Mouse (Mus musculus) stomach, postnatal 0 days (tissue): ENCODE data around the gene Minos1. TPM values are rescaled to one million over a fixed set of nuclear protein-coding genes. Genes with fewer than 3 reads are reported as not detected.

ENCODE experiments used
- ATAC-seq: fragments of 200-750 bp; cut with Nextera tagmentation; 2 replicates; pipeline ENCODE4 v1.8.0; 2017; ENCODE audit not compliant: low FRiP score, low TSS enrichment
- DNase-seq: peaks from one replicate; pipeline ENCODE4 v3.0.0-alpha.2; 2016; ENCODE audit warnings: low spot score
- H3K27ac ChIP-seq: fragments of 300-500 bp; sonication (generic); replicated peaks from 2 replicates; pipeline ENCODE4 v1.5.1; 2014; ENCODE audit warnings: mild to moderate bottlenecking, control low read depth
- H3K27me3 ChIP-seq: fragments of 300-500 bp; sonication (generic); 2 replicates; pipeline ENCODE4 v1.6.1; 2014; ENCODE audit warnings: low read length; ENCODE audit not compliant: control insufficient read depth, insufficient read depth
- H3K36me3 ChIP-seq: fragments of 300-500 bp; sonication (generic); 2 replicates; pipeline ENCODE4 v1.6.1; 2014; ENCODE audit warnings: low read length, mixed read lengths; ENCODE audit not compliant: control insufficient read depth, insufficient read depth
- H3K4me1 ChIP-seq: fragments of 300-500 bp; sonication (generic); replicated peaks from 2 replicates; pipeline ENCODE4 v1.6.1; 2014; ENCODE audit warnings: antibody characterized with exemption; ENCODE audit not compliant: control insufficient read depth, insufficient read depth
- H3K4me2 ChIP-seq: fragments of 300-500 bp; sonication (generic); replicated peaks from 2 replicates; pipeline ENCODE4 v1.6.1; 2014; ENCODE audit warnings: low read depth, mild to moderate bottlenecking, control low read depth, moderate library complexity
- H3K4me3 ChIP-seq: fragments of 300-500 bp; sonication (generic); 2 replicates; pipeline ENCODE4 v1.5.1; 2014; ENCODE audit warnings: low read depth, low read length, control low read depth
- H3K9ac ChIP-seq: fragments of 300-500 bp; sonication (generic); 2 replicates; pipeline ENCODE4 v1.6.1; 2014; ENCODE audit warnings: mild to moderate bottlenecking, low read length, control low read depth, mixed read lengths
- H3K9me3 ChIP-seq: fragments of 300-500 bp; sonication (generic); 2 replicates; pipeline ENCODE4 v1.6.1; 2016; ENCODE audit warnings: low read length; ENCODE audit not compliant: control insufficient read depth
- CTCF ChIP-seq: IDR thresholded peaks from 2 replicates; pipeline ENCODE4 v1.5.1; 2016; ENCODE audit warnings: antibody characterized with exemption, low read depth, mild to moderate bottlenecking, moderate library complexity
- EP300 ChIP-seq: optimal IDR thresholded peaks from 2 replicates; pipeline ENCODE3; 2016; ENCODE audit warnings: antibody characterized with exemption
- WGBS: fragments of 180-500 bp; shearing (Covaris S2); extraction: QIAGEN DNeasy Blood & Tissue Kit; methylation state at CpG from one replicate; pipeline ENCODE4 v1.1.7; 2014; 5-methylcytosine and 5-hydroxymethylcytosine counted together
- polyA plus RNA-seq: library from polyadenylated mRNA; unstranded; fragments of >200 nt; fragmentation: Nextera tagmentation; extraction: Ambion mirVana; gene quantifications from 2 replicates; pipeline ENCODE4 v1.2.1, GENCODE M21; 2015

Minos1 gene
- polyA plus RNA-seq, 1 experiment from 2014 or later = 588 TPM

DNA sequence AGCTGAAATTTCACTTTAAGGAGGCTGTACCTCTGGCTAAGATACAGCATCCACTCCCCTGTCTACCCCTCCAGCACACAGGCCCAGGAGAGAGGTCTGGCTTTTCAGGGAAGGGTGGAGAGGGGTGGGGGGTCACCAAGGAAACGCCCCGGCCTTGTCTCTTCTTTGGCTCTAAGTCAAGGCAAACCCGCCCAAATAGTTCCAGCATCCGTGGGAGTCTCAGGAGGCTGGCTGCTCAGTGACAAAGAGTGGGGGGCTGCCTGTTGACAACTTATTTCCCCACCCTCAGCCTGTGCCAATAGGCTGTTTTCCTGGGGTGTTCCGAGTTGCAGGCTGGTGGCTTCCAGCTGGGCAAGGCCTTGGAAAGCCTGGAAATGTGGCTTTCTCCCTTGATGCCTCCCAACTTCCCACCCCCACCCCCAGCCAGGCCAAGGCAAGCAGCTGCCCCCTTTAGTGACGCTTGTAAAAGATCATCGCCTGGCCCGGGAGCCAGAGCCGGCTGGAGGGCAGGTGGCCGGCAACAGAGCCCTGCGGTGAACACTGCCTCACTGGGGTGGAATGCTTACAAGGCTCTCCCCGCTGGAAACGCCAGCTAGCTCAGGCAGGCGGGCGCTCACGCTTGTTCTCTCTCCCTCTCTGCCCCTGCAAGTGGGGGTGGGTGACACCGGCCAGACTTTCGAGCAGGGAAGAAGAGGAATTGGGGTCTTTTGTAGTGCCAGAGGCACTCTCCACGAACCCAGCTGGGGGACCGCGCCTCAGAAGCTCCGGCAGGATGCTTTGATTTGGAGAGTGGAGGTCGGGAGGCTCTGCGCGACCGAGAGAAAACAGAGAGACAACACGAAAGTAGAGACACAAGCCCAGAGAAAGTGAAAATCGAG is 39.2 kb downstream of the Minos1 start:
- Histone ChIP-seq H3K27ac (peak overlapping the region; percentile 77; the same call in 1 of the 2 replicates), H3K9ac (peak overlapping the region; percentile 85), H3K36me3 (no peaks in the 10 kb centered on the region), H3K9me3 (0 out of 2 replicates have a peak, but pooled peaks cover 3% of the 10 kb centered on the region), H3K27me3 (no peaks in the 10 kb centered on the region), H3K4me1 (peaks cover 10% of the 10 kb centered on the region), H3K4me3 (peak overlapping the region; percentile 81), H3K4me2 (peak overlapping the region; percentile 97)
- ATAC-seq (no peak), DNase-seq (peak; percentile 52)
- 7% methylated on average over 28 of the region's 28 CpGs for WGBS
- TF ChIP-seq EP300 = no peak
- TF ChIP-seq CTCF = no peak

DNA sequence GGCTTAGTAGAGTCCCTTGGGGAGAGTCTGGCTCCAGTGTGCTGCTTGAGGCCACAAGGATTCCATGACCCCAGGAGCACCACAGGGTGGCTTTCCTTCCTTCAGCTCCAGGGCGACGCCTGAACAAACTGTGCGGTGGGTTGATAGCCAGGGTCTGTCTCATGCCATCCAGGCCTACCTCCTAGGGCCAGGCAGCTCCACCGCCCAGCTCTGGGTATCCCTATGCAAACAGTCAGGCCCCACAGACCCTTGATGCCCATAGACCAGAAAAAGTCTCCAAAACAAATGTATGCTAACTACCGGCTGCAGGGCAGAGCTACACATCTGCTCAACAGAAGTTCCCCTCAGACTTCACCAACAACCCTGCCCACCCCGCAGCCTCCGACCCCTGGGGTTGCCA is 39.8 kb downstream of the Minos1 start:
- 0 out of 2 replicates have a peak, but pooled peaks cover 3% of the 10 kb centered on the region for H3K9me3 ChIP-seq
- peaks cover 10% of the 10 kb centered on the region for H3K4me1 ChIP-seq
- H3K27ac ChIP-seq = no peak overlapping the region; the same call in 1 of the 2 replicates
- no peak for TF ChIP-seq CTCF
- no peak for TF ChIP-seq EP300
- DNase-seq (no peak), ATAC-seq (no peak)
- peak overlapping the region; percentile 85; the same call in 1 of the 2 replicates for H3K9ac ChIP-seq
- H3K4me2 ChIP-seq = peak overlapping the region; percentile 97
- no peaks in the 10 kb centered on the region for H3K36me3 ChIP-seq
- no peaks in the 10 kb centered on the region for H3K27me3 ChIP-seq
- H3K4me3 ChIP-seq = peak overlapping the region; percentile 81
- WGBS = 49% methylated on average over 7 of the region's 7 CpGs

DNA sequence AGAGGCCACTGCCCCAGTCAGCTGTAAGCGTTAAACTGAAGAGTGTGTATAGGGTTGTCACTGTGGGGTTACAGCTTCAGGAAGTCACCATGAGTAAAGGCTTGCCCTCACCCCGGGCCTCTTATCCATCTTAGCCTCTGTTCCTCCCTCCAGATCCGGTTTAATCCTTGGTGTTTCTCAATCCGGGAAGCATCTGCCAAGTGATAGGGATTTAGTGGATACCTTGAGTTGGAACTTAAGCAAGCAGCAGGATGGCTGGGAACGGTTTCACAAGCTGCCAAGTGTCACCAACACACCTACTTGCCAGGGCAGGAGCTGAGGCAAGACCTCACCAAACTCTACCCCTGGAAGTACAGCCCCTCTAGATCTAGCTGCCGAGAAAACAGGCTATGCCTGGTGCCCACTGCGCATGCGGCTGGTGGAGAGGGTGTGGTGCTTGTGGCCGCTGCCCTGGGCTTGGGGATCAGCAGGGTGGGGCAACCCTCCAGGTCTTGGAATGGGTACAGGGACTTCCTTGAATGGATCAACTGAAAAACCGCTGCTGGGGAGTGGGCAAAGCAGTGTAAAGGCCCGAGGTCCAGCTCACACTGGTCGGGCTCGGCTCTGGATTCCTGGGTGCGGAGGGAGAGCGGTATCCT is 40.5 kb downstream of the Minos1 start:
- Histone ChIP-seq H3K4me2 (peak overlapping the region; percentile 97), H3K27ac (peak overlapping the region; percentile 24; the same call in 1 of the 2 replicates), H3K4me3 (no peak overlapping the region), H3K9ac (peak overlapping the region; percentile 43), H3K9me3 (0 out of 2 replicates have a peak, but pooled peaks cover 3% of the 10 kb centered on the region), H3K36me3 (no peaks in the 10 kb centered on the region), H3K27me3 (no peaks in the 10 kb centered on the region), H3K4me1 (peaks cover 9% of the 10 kb centered on the region)
- WGBS = 51% methylated on average over 15 of the region's 15 CpGs
- DNase-seq (peak; percentile 65), ATAC-seq (no peak)
- no peak for TF ChIP-seq CTCF
- TF ChIP-seq EP300 = no peak

DNA sequence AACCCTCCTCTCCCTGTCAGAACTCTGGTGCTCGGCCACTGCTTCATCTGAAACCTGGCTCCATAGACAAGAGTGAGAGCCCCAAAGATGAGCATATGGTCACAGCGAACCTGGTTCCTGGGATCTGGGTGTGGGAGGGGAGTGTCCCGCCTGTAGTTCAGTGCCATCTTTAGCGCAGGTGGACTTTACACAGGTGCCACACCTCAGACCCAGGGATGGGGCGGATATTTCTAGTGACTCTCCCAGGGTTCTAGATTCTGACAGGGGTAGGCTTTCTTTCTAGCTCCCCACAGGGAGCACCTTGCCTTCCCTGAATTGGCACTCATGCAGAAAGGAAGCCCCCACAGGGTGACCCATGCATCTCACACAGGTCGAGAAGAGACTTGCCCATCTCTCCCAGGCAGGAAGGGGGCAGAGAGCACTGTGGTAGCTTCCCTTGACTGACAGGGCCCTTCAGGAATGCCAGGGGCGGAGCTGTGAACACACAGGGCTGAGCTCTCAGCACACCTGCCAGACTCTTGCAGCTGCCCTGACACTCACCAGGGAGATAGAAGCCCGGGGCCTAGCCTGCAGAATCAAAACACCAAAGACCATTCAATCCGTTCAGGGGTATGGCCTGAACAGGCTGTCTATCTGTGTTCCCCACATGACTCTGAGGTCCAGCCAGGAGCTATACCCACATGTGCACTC is 41.8 kb downstream of the Minos1 start:
- TF ChIP-seq CTCF = no peak
- TF ChIP-seq EP300 = no peak
- Histone ChIP-seq H3K9me3 (no peaks in the 10 kb centered on the region), H3K36me3 (peaks cover 6% of the 10 kb centered on the region), H3K9ac (no peak overlapping the region), H3K4me1 (peaks cover 5% of the 10 kb centered on the region), H3K4me3 (no peak overlapping the region), H3K27ac (no peak overlapping the region), H3K27me3 (no peaks in the 10 kb centered on the region), H3K4me2 (no peak overlapping the region)
- peak; percentile 42 for DNase-seq
- no peak for ATAC-seq
- 69% methylated on average over 9 of the region's 9 CpGs for WGBS

DNA sequence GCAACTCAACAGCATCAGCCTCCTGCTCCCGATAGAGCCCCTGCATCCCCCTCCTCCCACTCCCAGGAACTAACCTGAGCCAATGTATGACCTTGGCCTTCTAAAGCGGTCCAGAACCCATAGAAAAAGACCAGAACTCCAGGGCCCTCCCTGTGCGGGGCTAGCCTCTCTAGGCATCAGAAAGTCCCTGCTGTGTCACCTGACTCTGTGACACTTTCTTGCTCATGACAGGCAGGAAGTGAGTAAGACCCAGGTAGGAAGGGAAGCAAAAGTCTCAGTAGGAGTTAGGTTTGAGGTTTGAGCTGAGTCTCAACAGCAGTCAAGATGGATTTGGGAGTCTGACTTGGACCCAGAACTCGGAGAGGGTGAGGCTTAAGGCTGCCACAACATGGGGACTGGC is 43.9 kb downstream of the Minos1 start:
- Histone ChIP-seq H3K4me2 (no peak overlapping the region), H3K27ac (no peak overlapping the region), H3K9me3 (no peaks in the 10 kb centered on the region), H3K4me3 (no peak overlapping the region), H3K27me3 (no peaks in the 10 kb centered on the region), H3K4me1 (peaks cover 5% of the 10 kb centered on the region), H3K36me3 (peaks cover 6% of the 10 kb centered on the region), H3K9ac (no peak overlapping the region)
- DNase-seq (no peak), ATAC-seq (no peak)
- WGBS = 73% methylated on average over 4 of the region's 4 CpGs
- TF ChIP-seq EP300 (no peak), CTCF (no peak)
